Mouse (Mus musculus) liver, embryonic 16.5 days (tissue): ENCODE results near the gene Cldn14. TPM values are rescaled to one million over a fixed set of nuclear protein-coding genes. Genes with fewer than 3 reads are reported as not detected.
"Not testable (repeated sequence)": the region's sequence is repeated elsewhere in the genome, so short reads cannot be mapped to it uniquely, and the experiment has no call there.

Experiments used
- ATAC-seq: fragments of 200-750 bp; cut with Nextera tagmentation; 2 replicates; pipeline ENCODE4 v1.8.0; 2017; ENCODE audit warnings: low read depth, mild to moderate bottlenecking, moderate number of reproducible peaks, moderate library complexity
- H3K27ac ChIP-seq: fragments of 300-500 bp; sonication (generic); 2 replicates; pipeline ENCODE4 v1.5.1; 2014; ENCODE audit warnings: mild to moderate bottlenecking, low read length
- H3K27me3 ChIP-seq: fragments of 300-500 bp; sonication (generic); 2 replicates; pipeline ENCODE4 v1.6.1; 2014; ENCODE audit warnings: low read depth, low read length, mixed read lengths; ENCODE audit not compliant: control insufficient read depth, insufficient read depth
- H3K36me3 ChIP-seq: fragments of 300-500 bp; sonication (generic); 2 replicates; pipeline ENCODE4 v1.6.1; 2014; ENCODE audit warnings: mild to moderate bottlenecking; ENCODE audit not compliant: control insufficient read depth, insufficient read depth
- H3K4me1 ChIP-seq: fragments of 300-500 bp; sonication (generic); 2 replicates; pipeline ENCODE4 v1.6.1; 2014; ENCODE audit warnings: low read depth, low read length, mixed read lengths; ENCODE audit not compliant: control insufficient read depth
- H3K4me2 ChIP-seq: fragments of 300-500 bp; sonication (generic); 2 replicates; pipeline ENCODE4 v1.6.1; 2014; ENCODE audit warnings: low read depth, low read length, mixed read lengths
- H3K4me3 ChIP-seq: fragments of 300-500 bp; sonication (generic); 2 replicates; pipeline ENCODE4 v1.5.1; 2014; ENCODE audit warnings: low read depth, mild to moderate bottlenecking, low read length
- H3K9ac ChIP-seq: fragments of 300-500 bp; sonication (generic); 2 replicates; pipeline ENCODE4 v1.6.1; 2014; ENCODE audit warnings: low read depth, low read length
- H3K9me3 ChIP-seq: fragments of 300-500 bp; sonication (generic); replicated peaks from 2 replicates; pipeline ENCODE4 v1.6.1; 2016; ENCODE audit warnings: low read length; ENCODE audit not compliant: control insufficient read depth
- WGBS: fragments of 180-500 bp; shearing (Covaris S2); extraction: QIAGEN DNeasy Blood & Tissue Kit; methylation state at CpG from one replicate; pipeline ENCODE4 v1.1.7; 2014; ENCODE audit not compliant: insufficient replicate concordance; 5-methylcytosine and 5-hydroxymethylcytosine counted together
- polyA plus RNA-seq: library from polyadenylated mRNA; unstranded; fragments of >200 nt; fragmentation: Nextera tagmentation; extraction: Ambion mirVana; gene quantifications from 2 replicates; pipeline ENCODE4 v1.2.1, GENCODE M21; 2015

Gene Cldn14
- polyA plus RNA-seq, 1 experiment from 2014 or later: 4.6 TPM

DNA sequence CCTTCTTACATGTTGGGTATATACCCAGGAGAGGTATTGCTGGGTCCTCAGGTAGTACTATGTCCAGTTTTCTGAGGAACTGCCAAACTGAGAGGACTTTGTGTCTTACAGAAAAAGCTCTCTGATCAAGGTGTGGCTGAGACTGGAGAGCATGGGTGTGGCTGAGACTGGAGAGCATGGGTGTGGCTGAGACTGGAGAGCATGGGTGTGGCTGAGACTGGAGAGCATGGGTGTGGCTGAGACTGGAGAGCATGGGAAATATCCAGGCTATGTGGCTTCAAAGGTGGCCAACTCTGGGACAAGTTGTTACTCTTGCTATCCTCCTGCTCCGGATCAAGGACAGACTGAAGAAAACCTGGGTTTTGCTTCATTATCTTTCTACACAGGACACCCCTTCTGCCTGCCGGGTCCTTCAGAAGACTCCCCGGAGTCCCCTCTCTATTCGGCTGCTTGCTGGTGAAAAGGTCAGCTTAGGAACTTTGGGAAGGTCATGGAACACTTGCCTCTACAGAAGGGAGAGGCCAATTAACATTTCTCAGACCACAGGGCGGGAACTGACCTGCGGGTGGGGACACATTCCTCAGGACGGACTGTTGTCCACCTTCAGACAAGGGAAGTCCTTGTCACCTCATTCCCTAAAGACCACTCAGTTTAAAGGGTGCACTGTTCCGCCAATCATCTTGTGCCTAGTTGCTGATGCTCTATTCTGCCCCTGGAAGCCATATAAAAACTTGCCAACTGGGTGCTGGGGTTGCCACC lies 4.9 kb upstream of the Cldn14 start:
- not testable (repeated sequence) for H3K4me2 ChIP-seq, H3K4me1 ChIP-seq, H3K9ac ChIP-seq, ATAC-seq, H3K27ac ChIP-seq, H3K4me3 ChIP-seq, H3K36me3 ChIP-seq, H3K27me3 ChIP-seq, H3K9me3 ChIP-seq
- WGBS: 77% methylated on average over 8 of the region's 8 CpGs

DNA sequence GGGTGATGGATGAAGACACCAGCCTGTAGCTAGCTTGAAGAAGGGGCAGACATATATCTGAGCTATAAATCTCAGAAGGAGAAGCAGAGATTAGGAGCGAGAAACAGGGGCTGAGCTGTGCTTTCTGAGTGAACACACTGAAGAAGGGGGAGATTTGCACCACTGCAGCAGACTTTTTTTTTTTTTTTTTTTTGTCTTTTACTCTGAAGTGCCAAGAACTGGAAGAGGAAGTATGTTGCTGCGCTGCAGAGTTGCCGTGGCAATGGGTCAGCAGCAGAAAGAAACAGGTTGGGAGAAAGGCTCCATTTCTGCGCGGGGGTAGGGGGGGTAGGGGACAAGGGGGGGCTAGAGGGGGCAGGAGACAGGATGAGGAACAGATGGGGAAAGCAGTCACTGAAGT lies 2.6 kb upstream of the Cldn14 start:
- no peak overlapping the region for H3K4me2 ChIP-seq
- no peak overlapping the region for H3K27ac ChIP-seq
- 8% methylated on average over 5 of the region's 5 CpGs for WGBS
- H3K4me3 ChIP-seq: no peak overlapping the region
- 0 out of 2 replicates have a peak, but pooled peaks cover 4% of the 10 kb centered on the region for H3K27me3 ChIP-seq
- H3K9ac ChIP-seq: no peak overlapping the region
- H3K9me3 ChIP-seq: no peaks in the 10 kb centered on the region
- ATAC-seq: no peak
- H3K4me1 ChIP-seq: no peaks in the 10 kb centered on the region; the same call in 1 of the 2 replicates
- no peaks in the 10 kb centered on the region for H3K36me3 ChIP-seq

DNA sequence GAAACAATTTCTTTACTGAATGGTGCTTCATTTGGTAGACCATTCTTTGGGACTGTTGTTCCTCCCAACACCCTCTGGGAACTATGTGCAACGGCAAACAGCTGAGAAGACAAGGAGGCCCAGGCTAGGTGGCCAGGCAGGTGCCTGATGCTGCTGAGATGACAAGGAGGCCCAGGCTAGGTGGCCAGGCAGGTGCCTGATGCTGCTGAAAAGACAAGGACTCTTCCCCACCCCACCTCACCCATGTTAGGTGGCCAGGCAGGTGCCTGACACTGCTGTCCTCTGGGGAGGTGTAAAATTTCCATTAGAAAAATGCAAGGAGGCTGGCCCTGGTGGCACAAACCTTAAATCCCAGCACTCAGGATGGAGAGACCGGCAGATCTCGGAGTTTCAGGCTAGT lies 2.0 kb upstream of the Cldn14 start:
- no peaks in the 10 kb centered on the region; the same call in 1 of the 2 replicates for H3K4me1 ChIP-seq
- 66% methylated on average over 3 of the region's 3 CpGs for WGBS

DNA sequence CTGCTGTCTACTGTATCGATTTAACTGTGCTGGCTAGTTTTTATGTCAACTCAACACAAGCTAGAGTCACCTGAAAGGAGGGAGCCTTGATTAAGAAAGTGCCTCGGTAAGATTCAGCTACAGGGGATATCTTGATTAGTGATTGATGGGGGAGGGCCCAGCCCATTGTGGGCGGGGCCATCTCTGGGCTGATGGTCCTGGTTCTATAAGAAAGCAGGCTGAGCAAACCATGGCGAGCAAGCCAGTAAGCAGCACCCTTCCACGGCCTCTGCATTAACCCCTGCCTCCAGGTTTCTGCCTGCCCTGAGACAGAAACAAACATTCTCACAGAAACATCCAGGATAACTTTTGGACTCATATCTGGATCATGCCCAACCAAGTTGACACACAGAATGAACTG lies 1.5 kb upstream of the Cldn14 start:
- Histone ChIP-seq H3K9ac (no peak overlapping the region), H3K27ac (no peak overlapping the region), H3K4me1 (no peaks in the 10 kb centered on the region; the same call in 1 of the 2 replicates), H3K27me3 (0 out of 2 replicates have a peak, but pooled peaks cover 4% of the 10 kb centered on the region), H3K4me3 (no peak overlapping the region), H3K9me3 (no peaks in the 10 kb centered on the region), H3K4me2 (no peak overlapping the region), H3K36me3 (no peaks in the 10 kb centered on the region)
- ATAC-seq: no peak
- WGBS: 53% methylated on average over 5 of the region's 5 CpGs

More for the DNA sequence above, 2.0 kb upstream of the Cldn14 start:
- Histone ChIP-seq H3K4me2 (no peak overlapping the region), H3K27ac (no peak overlapping the region), H3K36me3 (no peaks in the 10 kb centered on the region), H3K9ac (no peak overlapping the region), H3K4me3 (no peak overlapping the region), H3K9me3 (no peaks in the 10 kb centered on the region), H3K27me3 (0 out of 2 replicates have a peak, but pooled peaks cover 4% of the 10 kb centered on the region)
- ATAC-seq: no peak

DNA sequence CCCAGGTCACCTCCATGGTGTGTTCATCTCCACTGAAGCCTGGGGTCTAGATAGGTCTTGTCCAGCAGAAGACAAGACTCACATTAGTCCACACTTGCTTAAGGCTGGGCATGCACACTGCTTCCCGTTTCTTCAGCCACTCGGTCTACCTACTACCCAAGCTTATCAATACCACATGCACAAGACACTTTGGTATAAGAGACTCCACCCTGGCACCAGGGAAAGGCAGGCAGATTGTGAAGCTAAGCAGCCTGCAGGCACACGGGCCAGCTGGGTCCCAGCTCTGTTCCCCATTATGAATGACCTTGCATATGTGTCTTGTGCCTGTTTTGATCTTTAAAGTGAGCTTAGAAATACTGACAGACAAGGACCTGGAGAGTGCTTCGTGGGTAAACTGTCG lies 719 bp upstream of the Cldn14 start:
- 0 out of 2 replicates have a peak, but pooled peaks cover 4% of the 10 kb centered on the region for H3K27me3 ChIP-seq
- no peak overlapping the region for H3K27ac ChIP-seq
- no peak for ATAC-seq
- no peak overlapping the region for H3K4me2 ChIP-seq
- H3K9ac ChIP-seq: no peak overlapping the region
- 35% methylated on average over 5 of the region's 5 CpGs for WGBS
- H3K36me3 ChIP-seq: no peaks in the 10 kb centered on the region
- H3K9me3 ChIP-seq: no peaks in the 10 kb centered on the region
- no peak overlapping the region for H3K4me3 ChIP-seq
- no peaks in the 10 kb centered on the region; the same call in 1 of the 2 replicates for H3K4me1 ChIP-seq

DNA sequence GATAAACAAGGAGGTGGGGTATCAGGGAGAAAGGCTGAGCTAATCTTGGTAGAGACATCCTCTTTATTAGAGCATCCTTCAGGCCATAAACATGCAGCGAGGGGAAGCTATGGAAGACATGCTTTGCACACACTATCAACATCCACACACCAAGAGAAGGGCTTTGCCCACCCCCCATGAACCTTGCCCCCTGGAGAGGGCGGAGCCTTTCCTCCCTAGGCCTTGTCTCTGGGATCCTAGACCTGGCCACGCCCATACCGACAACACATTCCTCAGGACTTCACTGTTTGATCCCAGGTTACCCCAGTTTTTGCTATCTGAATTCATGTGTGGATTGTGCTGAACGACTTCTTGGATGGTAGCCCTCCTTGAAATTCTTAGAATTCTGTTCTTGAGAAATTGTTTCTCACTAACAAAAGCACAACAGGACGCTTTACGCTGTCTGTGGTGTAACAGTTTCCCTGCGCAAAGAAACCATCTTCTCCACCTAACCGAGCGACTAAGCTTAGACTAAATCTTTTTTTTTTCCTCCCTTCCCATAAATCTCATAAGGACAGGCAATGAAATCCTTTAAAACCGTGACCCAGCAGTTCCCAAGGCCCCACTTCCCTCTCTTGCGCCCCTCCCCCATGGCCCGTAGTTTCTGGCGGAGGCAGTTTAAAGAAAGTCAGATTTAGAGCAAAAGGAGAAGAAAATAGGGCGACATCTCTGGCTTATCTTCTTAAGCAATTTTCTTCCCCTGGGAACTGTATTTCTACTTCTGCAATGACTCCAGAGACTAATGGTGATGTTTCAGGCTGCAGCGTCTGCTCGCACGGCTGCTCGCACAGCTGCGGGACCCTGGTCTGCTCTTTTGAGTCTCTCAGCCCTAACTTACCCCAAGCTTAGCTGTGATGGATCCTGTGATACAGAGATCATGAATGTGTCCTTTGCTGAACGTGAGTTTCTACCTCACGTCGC lies 1.7 kb downstream of the Cldn14 start:
- H3K4me1 ChIP-seq: no peaks in the 10 kb centered on the region
- H3K27ac ChIP-seq: no peak overlapping the region
- no peaks in the 10 kb centered on the region for H3K36me3 ChIP-seq
- no peak overlapping the region for H3K4me2 ChIP-seq
- no peaks in the 10 kb centered on the region for H3K9me3 ChIP-seq
- ATAC-seq: no peak
- H3K4me3 ChIP-seq: no peak overlapping the region
- no peak overlapping the region for H3K9ac ChIP-seq
- H3K27me3 ChIP-seq: 0 out of 2 replicates have a peak, but pooled peaks cover 4% of the 10 kb centered on the region
- WGBS: 57% methylated on average over 23 of the region's 23 CpGs

DNA sequence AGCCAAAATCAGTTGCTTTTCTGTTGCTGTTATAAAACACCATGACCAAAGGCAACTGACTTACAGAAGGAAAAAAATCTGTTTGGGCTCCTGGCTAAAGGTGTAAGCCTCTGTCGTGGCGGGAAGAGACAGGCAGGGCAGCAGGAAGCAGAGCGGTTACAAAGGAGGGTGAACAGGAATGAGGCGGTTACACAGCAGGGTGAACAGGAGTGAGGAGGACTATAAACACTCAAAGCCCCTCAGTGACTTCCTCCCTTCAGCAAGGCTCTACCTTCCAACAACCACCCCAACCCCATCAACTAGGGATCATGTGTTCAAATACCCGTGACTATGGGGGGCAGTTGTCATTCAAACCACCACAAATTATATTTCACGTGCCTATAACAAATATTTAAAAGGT lies 5.2 kb downstream of the Cldn14 start:
- H3K36me3 ChIP-seq: no peaks in the 10 kb centered on the region
- 60% methylated on average over 6 of the region's 6 CpGs for WGBS
- H3K4me3 ChIP-seq: no peak overlapping the region
- no peaks in the 10 kb centered on the region for H3K27me3 ChIP-seq
- no peak for ATAC-seq
- H3K4me2 ChIP-seq: no peak overlapping the region
- H3K9me3 ChIP-seq: no peaks in the 10 kb centered on the region
- no peak overlapping the region for H3K27ac ChIP-seq
- H3K4me1 ChIP-seq: no peaks in the 10 kb centered on the region
- no peak overlapping the region for H3K9ac ChIP-seq

DNA sequence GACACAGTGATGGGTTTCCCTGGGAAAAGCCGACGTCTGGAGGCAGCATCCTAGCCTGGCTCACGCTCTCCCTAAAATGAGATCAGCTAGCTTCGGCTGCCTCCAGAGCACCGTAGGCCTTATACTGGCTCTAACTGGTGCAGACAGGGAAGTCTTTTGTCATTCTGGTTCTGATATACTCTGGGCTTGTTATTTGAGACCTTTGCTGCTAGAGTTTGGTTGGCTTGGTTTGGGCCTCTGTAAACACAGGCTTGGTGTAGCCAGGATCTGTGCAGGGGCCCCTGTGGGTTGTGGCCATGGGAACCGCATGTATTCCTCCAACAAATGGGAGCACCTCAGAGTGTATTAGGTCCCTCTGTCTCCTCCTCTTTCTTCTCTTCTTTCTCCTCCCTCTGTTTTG lies 7.3 kb downstream of the Cldn14 start:
- 76% methylated on average over 6 of the region's 6 CpGs for WGBS
- Histone ChIP-seq H3K4me3 (no peak overlapping the region), H3K9me3 (no peaks in the 10 kb centered on the region), H3K27me3 (no peaks in the 10 kb centered on the region), H3K4me1 (no peaks in the 10 kb centered on the region), H3K4me2 (no peak overlapping the region), H3K9ac (no peak overlapping the region), H3K36me3 (no peaks in the 10 kb centered on the region), H3K27ac (no peak overlapping the region)
- ATAC-seq: no peak

DNA sequence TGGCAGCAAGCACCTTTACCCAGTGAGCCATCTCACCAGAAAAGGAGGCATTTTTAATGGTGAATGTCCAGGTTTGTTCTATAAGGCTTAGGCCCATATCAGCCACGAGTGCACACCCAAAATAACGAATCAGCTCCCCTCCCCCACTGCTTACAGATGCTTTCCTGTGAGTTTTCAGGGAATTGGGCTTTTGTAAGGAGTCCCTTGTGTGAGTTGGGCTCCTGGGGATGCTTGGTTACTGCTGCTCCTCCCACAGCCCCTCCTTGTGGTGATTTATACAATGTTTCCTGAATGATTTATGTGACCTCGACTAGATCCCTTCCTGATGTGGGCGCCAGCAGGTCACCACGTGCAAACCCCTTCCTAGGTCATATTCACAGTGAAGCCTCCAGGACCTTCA lies 9.7 kb downstream of the Cldn14 start:
- Histone ChIP-seq H3K9me3 (no peaks in the 10 kb centered on the region), H3K4me1 (no peaks in the 10 kb centered on the region), H3K4me3 (no peak overlapping the region), H3K4me2 (no peak overlapping the region), H3K27me3 (no peaks in the 10 kb centered on the region), H3K9ac (no peak overlapping the region), H3K27ac (no peak overlapping the region), H3K36me3 (no peaks in the 10 kb centered on the region)
- ATAC-seq: no peak
- WGBS: 34% methylated on average over 5 of the region's 5 CpGs
